Mouse (Mus musculus) thymus, adult 2 months (tissue): ENCODE data around the gene Sfn. TPM values are rescaled to one million over a fixed set of nuclear protein-coding genes. Genes with fewer than 3 reads are reported as not detected.

Experiments
- DNase-seq: peaks from one replicate; pipeline ENCODE4 v3.0.0; 2021
- H3K27ac ChIP-seq: fragments of 200-500 bp; 2 replicates; pipeline ENCODE4 v1.5.1; 2012; ENCODE audit warnings: low read length, control low read depth; ENCODE audit not compliant: control insufficient read depth, insufficient read depth
- H3K27me3 ChIP-seq: fragments of 200-500 bp; 2 replicates; pipeline ENCODE4 v1.6.1; 2012; ENCODE audit warnings: mild to moderate bottlenecking, low read length, moderate library complexity, mixed read lengths; ENCODE audit not compliant: control insufficient read depth, insufficient read depth
- H3K36me3 ChIP-seq: fragments of 200-500 bp; 2 replicates; pipeline ENCODE4 v1.6.1; 2012; ENCODE audit warnings: mild to moderate bottlenecking, low read length, moderate library complexity; ENCODE audit not compliant: control insufficient read depth, insufficient read depth
- H3K4me1 ChIP-seq: fragments of 200-500 bp; replicated peaks from 2 replicates; pipeline ENCODE4 v1.6.1; 2012; ENCODE audit warnings: low read length; ENCODE audit not compliant: control insufficient read depth, insufficient read depth
- H3K4me3 ChIP-seq: fragments of 200-500 bp; 2 replicates; pipeline ENCODE4 v1.5.1; 2012; ENCODE audit warnings: mild to moderate bottlenecking, low read length, control low read depth, moderate library complexity; ENCODE audit not compliant: control insufficient read depth, insufficient read depth
- CTCF ChIP-seq: fragments of 200-500 bp; IDR thresholded peaks from 2 replicates; pipeline ENCODE4 v1.5.1; 2012; ENCODE audit warnings: mild to moderate bottlenecking, control low read depth, low read length, moderate library complexity, borderline replicate concordance; ENCODE audit not compliant: control insufficient read depth, poor library complexity, insufficient read depth; ENCODE audit errors: extremely low read depth
- POLR2A ChIP-seq: fragments of 200-500 bp; IDR thresholded peaks from 2 replicates; pipeline ENCODE4 v1.6.1; 2012; ENCODE audit warnings: mild to moderate bottlenecking, low read length, control low read depth, moderate library complexity; ENCODE audit not compliant: control insufficient read depth, poor library complexity, insufficient read depth; ENCODE audit errors: extremely low read depth
- WGBS: fragments of 180-500 bp; shearing (Covaris S2); methylation state at CpG from one replicate; pipeline ENCODE4 v1.1.7; 2018; 5-methylcytosine and 5-hydroxymethylcytosine counted together
- polyA plus RNA-seq: library from polyadenylated mRNA; depleted of rRNA; stranded (reverse); fragments of >200 nt; gene quantifications from 2 replicates; pipeline ENCODE4 v1.2.3, GENCODE M21; 2012; rRNA removed

The Sfn gene
- polyA plus RNA-seq, 1 experiment, result 65.9 TPM

GRCm38 (mm10) chr4:133552768-133553447 is 49.1 kb downstream of the Sfn start, which contains the start of gene Nr0b2:
TSS of gene Nr0b2 (plus strand) at chr4:133553376.
- no peak for DNase-seq
- Histone ChIP-seq H3K27ac (no peak within 1 kb of the TSS), H3K27me3 (no peaks in the 10 kb centered on the region), H3K4me1 (no peaks in the 10 kb centered on the region), H3K4me3 (no peak within 1 kb of the TSS), H3K36me3 (no peaks in the 10 kb centered on the region)
- TF ChIP-seq CTCF, result no peak
- TF ChIP-seq POLR2A, result no peak
- WGBS, result 75% methylated on average over 10 of the region's 10 CpGs

- no peak for DNase-seq
- Histone ChIP-seq H3K27me3 (no peaks in the 10 kb centered on the region), H3K36me3 (no peaks in the 10 kb centered on the region), H3K27ac (no peak overlapping the region), H3K4me3 (no peak overlapping the region), H3K4me1 (no peaks in the 10 kb centered on the region)
- TF ChIP-seq CTCF (no peak), POLR2A (no peak)
- 100% methylated on average over 1 of the region's 1 CpGs for WGBS
Measured at GRCm38 (mm10) chr4:133552029-133552428, 49.9 kb downstream of the Sfn start.

Other genes with a start within 250 kb of the Sfn start
- 107 and 124 TPM in 2 replicates for gene Wdtc1, start 248.7 kb downstream of the Sfn start, polyA plus RNA-seq
- 77.9 and 89.8 TPM in 2 replicates for gene Slc9a1, start 232.5 kb downstream of the Sfn start, polyA plus RNA-seq
- gene Tent5b, start 122.0 kb downstream of the Sfn start, polyA plus RNA-seq, result 0.40 and 0.86 TPM in 2 replicates
- gene Trnp1, start 103.6 kb downstream of the Sfn start, polyA plus RNA-seq, result 0.75 and 1.5 TPM in 2 replicates
- gene Kdf1, start 83.2 kb downstream of the Sfn start, polyA plus RNA-seq, result 6.9 and 7.7 TPM in 2 replicates
- gene Nudc, start 56.2 kb downstream of the Sfn start, polyA plus RNA-seq, result 51.9 and 61.3 TPM in 2 replicates
- gene Nr0b2, start 48.8 kb downstream of the Sfn start, polyA plus RNA-seq, result 2.4 TPM in 1 of 2 replicates, not detected in the other
- gene Gpatch3, start 27.4 kb downstream of the Sfn start, polyA plus RNA-seq, result 7.9 and 9.5 TPM in 2 replicates
- 59.4 and 64.2 TPM in 2 replicates for gene Gpn2, start 17.8 kb downstream of the Sfn start, polyA plus RNA-seq
- 150 and 172 TPM in 2 replicates for gene Zdhhc18, start 48.0 kb upstream of the Sfn start, polyA plus RNA-seq
- 24.8 and 24.9 TPM in 2 replicates for gene Pigv, start 70.5 kb upstream of the Sfn start, polyA plus RNA-seq
- 289 and 363 TPM in 2 replicates for gene Arid1a, start 154.6 kb upstream of the Sfn start, polyA plus RNA-seq